Mouse (Mus musculus): Measurements from ENCODE around the gene Wdr35.
"Not testable (repeated sequence)": the region's sequence is repeated elsewhere in the genome, so short reads cannot be mapped to it uniquely, and the experiment has no call there.

Gene Wdr35

DNA sequence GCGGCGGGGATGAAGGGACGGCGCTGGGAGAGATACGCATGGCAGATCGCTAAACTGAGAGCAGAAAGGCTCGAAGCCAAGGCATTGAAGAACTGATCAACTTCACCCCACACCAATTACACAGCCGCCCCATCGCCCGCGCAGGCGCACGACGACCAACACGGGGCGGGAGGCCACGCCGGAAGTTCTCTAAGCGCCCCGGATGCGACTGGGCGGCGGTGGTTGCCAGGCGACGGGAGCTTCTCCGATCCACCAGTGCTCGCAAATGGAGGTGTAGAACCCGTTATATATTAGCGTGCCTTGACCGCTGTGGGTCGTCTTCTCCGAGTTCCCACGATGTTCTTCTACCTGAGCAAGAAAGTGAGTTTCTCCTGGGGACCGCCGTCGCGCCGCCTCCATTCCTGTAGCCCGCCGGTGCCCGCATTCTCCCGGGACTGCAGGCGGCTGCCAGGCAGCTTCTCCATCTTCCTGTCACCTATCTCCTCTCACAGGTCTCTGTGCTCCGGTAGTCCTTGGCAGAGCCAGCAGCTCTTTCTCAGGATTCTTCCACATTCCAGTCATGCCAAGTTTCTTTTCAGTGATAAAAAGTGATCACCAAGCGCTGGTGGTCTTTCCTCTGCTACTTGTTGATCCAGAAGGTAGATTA, at the start of gene Wdr35:
Gene Wdr35, plus strand, starts transcription at position 73 of the 646 bp plus-strand sequence.
- peak; percentile 98 for ATAC-seq (ENCODE audit: insufficient number of reproducible peaks, low FRiP score, low TSS enrichment)

DNA sequence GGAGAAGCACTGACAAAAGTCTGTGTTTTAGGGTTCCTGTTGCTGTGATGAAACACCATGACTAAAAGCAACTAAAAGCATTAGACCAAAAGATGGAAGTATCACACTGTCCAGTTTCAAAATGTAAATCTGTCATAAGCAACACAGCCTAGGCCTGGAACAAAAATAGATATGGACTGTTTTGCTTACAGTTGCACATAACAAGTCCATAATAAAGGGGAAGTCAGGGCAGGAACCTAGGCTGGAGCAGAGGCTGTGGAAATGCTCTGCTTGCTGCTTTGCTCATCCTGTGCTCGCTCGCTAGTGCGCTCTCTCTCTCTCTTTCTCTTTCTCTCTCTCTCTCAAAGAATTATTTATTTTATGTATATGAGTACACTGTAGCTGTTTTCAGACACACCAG, 46.0 kb upstream of the Wdr35 start:
- no peak for ATAC-seq (ENCODE audit: insufficient number of reproducible peaks, low FRiP score, low TSS enrichment)

DNA sequence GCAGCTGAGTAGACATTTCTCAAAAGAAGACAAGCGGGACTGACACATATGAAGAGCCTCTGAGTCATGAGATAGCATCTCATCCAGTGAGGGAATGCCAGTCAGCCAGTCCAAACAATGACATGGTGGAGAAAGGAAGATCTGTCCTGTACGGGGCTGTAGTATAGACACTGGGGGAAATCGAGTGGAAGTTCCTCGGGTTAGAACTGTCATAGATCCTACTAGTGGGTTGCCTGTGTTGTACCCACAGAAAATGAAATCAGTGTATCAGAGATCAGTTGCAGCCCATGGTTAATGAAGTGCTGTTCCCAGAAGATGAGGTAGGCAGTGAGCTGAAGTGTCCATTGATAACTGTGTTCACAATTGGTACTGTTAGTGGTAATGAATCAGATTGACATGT, 44.9 kb upstream of the Wdr35 start:
- no peak for ATAC-seq (ENCODE audit: insufficient number of reproducible peaks, low FRiP score, low TSS enrichment)

DNA sequence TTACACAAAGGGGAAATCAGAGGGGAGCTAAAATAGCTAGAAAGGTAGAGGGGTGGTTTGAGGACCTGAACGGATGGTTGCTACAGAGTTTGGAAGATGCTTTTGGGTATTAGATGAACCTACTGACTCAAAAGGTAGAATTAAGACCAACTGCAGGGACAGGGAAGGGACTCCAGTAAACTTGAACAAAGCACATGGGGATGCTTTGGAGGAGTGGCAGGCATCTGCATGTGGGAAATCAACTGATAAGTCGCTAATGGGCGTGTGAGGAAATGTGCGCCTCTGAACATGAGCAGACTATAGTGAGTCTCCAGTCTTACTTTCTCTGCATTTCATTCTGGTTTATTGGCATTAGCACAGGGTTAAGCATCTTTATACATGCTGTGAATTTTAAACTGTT, 42.6 kb upstream of the Wdr35 start:
- ATAC-seq (ENCODE audit: insufficient number of reproducible peaks, low FRiP score, low TSS enrichment) = no peak

DNA sequence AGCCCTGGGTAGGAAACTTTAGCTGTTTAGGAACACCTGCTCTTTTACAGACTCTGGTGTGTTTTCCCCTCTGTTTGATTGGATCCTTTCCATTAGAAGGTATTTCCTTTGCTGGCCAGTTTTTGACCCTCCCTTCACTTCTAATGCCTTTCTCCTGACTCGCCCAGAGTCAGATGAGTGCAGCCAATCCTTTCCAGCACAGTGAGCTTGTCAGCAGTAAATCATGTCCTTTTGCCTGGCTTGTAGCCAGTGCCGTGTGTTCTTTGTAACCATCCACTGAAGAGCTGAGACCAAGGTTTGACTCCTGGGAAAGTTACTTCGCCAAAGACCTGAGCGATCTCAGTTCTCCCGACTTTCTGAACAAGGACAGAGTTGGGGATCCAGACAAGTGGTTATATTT, 38.3 kb upstream of the Wdr35 start:
- ATAC-seq (ENCODE audit: insufficient number of reproducible peaks, low FRiP score, low TSS enrichment) = no peak

DNA sequence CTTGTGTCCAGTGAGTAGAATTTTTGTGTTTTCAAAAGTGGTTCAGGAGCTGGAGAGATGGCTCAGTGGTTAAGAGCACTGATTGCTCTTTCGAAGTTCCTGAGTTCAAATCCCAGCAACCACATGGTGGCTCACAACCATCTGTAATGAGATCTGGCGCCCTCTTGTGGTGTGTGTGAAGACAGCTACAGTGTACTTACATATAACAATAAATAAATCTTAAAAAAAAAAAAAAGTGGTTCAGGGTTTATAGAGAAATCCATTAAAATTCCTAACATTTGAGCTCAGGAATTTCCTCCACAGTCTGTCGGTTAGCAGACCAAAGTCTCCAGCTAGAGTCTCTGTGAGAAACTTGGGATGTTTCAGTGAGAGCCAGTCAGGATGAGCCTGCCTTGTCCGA, 37.5 kb upstream of the Wdr35 start:
- not testable (repeated sequence) for ATAC-seq (ENCODE audit: insufficient number of reproducible peaks, low FRiP score, low TSS enrichment)

DNA sequence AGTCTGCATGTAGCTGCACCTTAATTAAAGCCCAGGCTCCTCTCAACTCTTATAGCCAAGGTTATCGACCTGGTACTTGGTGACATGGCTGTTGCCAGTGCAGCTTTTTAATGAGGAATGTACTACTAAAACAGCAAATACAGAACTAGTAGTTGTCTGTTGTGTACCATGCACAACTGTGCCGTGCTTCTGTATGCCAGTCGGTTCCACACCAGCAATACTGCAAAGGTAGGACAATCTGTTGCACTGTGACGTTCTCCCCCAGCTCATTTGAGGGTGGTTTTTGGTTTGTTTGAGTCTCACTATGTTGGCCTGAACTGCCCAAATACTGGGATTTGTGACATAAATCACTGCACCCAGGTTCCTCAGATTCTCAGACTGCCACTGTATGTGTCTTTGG, 34.2 kb upstream of the Wdr35 start:
- no peak for ATAC-seq (ENCODE audit: insufficient number of reproducible peaks, low FRiP score, low TSS enrichment)

DNA sequence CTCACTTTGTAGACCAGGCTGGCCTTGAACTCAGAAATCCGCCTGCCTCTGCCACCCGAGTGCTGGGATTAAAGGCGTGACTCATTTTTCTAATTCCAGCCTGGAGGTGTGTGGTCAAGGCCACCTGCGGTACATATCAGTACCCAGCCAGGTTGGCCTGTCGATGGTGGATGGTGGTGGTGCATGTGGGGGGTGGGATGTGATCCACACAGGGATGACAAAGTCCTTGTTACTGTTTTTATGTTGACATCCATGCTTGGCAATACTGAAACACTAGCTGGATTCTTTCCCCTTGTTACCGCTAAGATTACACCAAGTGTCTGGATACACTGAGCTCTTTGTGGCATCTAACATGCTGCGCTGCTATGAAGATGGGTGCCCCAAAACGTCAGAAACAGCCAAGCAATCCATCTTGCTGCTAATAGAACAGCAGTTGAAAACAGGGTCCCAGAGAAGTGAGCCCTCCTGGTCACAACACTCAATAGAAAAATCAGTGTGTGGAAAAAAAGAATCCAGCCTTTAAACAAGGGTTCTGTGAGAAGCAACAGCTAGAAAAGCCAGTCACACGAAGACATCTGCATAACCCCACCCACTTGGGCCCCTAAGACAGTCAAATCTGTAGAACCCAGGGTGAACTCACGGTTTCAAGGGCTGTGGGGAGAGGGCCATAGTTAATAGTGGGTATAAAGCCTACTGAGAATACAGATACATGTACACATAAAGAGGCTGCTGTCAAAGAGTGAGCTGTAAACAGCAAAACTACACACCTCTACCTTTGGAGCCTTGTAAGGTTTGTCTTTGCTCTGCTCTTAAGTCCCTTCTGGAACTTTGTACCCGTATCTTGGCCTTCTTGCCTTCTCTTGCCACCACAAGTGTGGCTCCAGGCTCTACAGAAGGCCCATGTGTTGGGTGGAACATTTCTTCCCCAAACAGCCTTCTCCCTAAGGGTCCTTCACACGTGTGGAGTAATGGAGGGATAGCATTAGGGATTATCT, 33.4 kb upstream of the Wdr35 start:
- no peak for ATAC-seq (ENCODE audit: insufficient number of reproducible peaks, low FRiP score, low TSS enrichment)

DNA sequence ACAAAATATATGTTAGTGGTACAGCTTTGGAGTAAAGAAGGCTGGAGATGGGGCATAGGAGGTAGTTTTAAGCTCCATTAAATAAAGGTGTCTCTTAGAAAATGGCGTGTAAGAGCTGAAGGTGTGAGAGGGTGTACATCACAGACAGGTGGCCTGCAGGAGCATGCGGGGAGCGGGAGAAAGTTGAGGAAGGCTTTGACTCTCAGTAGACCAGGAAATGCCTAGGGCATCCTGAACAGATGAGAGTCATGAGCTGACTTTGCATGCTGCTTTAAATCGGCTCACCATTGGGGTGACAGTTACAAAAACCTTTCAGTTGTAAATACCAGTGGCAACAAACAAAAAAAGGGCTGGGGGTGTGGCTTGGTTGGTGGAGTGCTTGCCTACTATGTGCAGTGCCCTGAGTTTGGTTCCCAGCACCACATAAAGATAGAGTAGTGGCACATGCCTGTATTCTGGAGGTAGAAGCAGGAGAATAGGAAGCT, 32.5 kb upstream of the Wdr35 start:
- ATAC-seq (ENCODE audit: insufficient number of reproducible peaks, low FRiP score, low TSS enrichment) = no peak

DNA sequence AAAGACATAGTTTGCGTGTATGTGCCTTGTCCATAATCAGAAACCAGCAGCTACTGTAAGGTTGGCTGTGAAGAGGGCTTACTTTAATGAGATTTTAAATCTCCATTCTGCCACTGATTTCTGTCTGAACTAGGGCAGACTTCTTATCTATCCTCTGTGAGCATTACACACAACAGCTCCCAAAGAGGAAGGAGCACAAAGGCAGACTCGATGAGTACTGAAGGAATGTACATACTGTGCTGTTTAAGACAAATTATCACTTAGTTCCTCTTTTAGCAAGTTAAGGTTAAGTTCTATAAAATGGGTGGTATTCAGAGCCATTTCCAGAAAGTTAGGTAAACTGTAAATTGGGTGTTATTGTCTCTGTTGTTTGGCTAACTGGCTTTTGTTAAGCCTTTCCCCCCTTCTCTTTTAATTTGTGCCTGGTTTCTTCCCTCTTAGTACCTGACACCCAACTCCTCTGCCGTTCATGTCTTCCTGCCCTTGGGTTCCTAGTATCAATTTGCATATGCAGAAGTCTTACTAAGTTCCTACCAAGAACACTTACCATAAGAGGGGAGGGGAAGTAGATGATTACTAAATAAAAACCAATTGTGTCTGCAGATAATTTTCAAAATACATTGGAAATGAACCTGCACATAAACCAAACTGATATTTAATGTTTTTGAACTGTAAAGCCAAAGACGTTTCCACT, 31.8 kb upstream of the Wdr35 start:
- no peak for ATAC-seq (ENCODE audit: insufficient number of reproducible peaks, low FRiP score, low TSS enrichment)

DNA sequence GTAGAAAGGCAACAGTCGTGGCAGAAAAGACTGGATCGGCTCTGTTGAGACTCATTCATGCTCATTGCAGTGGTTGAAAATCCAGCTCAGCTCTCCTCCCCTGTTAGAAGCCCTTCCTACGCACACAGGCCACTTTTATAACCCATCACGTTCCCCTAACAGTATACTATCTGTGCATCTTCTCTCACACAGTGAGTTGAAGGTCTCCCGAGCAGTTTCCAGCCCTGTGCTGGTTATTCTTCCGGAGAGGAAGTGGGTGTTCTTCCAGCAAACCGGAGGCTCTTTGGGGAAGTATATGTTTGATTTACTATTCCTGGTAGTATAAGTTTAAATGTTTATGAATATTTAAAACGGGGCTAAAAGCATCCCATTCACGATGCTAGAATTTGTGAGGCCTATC, 26.5 kb upstream of the Wdr35 start:
- no peak for ATAC-seq (ENCODE audit: insufficient number of reproducible peaks, low FRiP score, low TSS enrichment)

DNA sequence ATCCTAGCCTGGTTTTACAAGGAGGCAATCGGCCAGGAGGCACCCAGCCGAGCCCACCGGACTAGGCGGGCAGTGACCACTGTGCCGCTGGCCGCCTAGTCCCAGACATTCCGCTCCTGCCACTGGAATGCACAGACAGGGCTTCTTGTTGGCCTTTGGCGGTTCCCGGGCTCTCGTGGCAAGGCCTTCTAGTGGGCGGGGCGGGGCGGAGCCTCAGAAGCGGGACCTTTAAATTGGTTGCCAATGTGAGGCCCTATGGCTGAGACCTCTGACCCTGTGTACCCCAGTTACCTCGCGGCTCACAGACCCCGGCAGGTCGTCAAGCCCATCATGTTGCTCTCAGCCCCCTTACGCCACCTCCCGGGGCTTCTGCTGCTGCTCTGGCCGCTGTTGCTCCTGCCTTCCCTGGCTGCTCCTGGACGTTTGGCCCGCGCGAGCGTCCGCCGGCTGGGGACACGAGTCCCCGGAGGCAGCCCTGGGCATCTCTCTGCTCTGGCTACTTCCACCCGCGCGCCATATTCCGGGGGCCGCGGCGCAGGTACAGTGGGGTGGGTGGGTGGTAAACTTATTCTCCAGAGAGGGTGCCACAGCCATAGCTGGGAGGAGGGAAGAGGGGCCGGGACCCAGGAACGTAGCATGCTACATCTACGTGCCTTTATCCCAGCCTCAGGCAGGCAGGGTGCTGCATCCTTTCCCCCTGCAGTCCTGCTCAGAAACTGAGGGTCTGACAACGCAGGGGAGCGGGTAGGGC, 25.8 kb upstream of the Wdr35 start, which contains the start of gene Matn3:
Gene Matn3, plus strand, starts transcription at position 216 of the 751 bp plus-strand sequence.
- peak; percentile 45; the same call in 1 of the 2 replicates for ATAC-seq (ENCODE audit: insufficient number of reproducible peaks, low FRiP score, low TSS enrichment)

DNA sequence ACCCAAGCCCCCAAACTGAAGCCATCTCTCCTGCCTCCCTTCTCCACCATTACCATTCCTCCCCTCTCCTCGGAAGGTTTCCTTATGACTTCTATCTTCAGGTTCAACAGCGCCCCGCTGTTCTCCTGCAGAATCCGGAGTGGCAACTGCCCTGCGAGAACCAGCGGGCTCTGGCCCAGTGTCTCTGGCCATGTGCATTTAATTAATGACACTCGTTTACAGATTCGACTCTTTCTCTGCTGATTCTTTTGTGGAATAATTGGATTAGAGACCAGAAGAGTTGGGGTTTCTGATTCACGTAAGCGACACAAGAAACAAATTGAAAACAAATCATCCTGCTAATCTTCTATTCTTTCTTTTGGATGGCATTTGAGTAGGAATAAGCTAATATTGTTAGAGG, 20.6 kb upstream of the Wdr35 start:
- no peak for ATAC-seq (ENCODE audit: insufficient number of reproducible peaks, low FRiP score, low TSS enrichment)

DNA sequence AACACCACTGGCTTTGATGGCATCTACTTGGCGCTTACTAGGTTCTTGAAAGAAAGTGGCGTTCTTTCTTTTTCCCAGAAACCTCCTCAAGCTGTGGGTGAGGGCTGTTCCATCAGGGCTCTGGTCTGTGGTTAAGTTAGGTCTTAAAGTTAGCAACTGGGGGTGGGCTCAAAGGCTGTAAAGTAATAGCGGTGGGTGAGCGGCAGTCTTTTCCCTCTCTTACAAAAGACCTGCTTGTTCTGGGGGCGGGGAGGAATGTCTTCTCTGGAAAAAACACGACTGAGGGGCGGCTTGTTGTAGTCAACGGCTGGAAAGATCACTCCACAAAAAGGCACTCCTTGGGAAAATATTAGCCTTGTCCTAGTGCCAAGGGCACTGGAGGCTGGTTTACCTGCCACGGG, 19.5 kb upstream of the Wdr35 start:
- ATAC-seq (ENCODE audit: insufficient number of reproducible peaks, low FRiP score, low TSS enrichment) = no peak

DNA sequence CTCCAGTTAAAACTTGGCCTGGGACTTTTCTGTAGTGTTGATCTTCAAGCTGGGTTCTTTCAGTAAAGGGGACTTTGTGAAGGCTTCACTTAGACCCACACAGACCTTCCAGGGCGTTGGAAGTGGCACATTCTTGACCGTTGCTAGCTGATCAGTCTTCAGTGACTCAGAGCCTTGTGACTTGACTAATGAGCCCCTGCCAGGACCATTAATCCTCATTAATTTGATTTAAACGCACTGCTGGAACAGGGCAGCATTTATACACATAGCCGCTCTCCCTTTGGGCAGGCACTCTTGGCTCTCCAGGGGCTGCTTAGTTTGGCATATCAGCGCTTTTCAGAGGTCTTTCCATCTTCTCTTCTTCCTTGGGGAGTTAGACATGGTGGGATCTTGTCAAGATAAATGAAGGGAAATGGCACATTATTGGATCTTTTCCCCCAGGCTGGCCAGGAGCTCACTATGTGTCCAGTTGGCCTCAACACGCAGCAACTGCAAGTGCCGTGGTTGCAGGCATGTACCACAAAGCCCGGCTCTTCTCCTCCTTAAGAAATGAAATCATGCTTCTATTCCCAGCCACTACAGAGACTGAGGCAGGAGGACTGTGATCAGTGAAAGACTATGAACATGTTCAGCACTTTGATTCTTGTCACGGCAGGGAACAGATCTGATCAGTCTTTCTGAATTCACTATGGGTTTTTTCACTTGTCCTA, 11.9 kb upstream of the Wdr35 start:
- ATAC-seq (ENCODE audit: insufficient number of reproducible peaks, low FRiP score, low TSS enrichment) = no peak

DNA sequence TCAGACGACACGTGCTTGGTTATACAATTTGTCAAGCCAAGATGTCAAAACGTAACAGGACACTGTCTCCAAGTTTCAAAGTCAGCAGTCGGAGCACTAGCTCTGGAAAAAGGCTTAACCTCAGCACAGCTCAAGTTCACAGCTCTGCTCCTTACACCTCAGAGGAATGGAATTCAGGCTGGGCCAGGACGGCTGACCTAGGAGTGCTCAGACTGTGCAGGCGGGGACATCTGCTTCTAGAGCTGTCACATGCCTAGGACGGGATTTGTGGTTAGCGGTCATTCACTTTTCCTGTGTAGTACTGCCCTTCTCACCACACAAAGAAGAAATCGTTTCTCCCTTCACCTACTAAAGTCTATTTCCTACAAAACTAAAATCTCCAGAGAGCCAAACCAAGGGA, 3.9 kb upstream of the Wdr35 start:
- ATAC-seq (ENCODE audit: insufficient number of reproducible peaks, low FRiP score, low TSS enrichment) = no peak

DNA sequence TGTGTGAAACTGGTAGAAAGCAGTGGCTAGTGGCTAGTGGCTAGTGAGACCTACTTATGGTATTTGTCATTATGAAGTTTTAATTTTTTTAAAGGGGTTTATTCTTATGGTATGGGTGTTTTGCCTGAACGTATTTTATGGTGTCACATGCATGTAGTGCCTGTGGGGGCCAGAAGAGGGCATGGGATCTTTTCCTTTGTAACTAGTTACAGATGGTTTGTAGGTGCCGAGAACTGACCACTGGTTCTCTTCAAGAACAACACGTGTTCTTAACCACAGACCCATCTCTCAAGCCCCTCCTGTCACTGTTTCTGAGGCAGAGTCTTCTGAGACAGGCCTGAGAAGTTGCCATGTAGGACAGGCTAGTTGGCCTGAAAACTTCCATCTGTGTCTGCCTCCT, 1.4 kb downstream of the Wdr35 start:
- ATAC-seq (ENCODE audit: insufficient number of reproducible peaks, low FRiP score, low TSS enrichment) = no peak

DNA sequence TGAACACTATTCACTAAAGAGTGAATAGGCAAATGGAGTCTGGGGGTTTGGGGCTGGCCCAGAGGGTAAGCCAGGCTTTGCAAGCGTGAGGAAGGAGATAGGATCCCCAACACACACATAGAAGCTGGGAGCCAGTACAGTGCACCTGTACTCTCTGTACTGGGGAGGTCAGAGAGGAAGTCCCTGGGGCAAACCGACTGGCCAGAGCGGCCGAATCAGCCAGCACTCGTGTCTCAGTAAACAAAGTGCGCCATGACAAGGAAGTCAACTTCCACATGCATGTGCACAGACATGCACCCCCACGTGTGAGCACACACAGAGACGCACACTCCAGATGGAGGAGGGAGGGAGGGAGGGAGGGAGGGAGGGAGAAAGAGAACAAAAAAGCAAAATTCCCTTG, 19.5 kb downstream of the Wdr35 start:
- ATAC-seq (ENCODE audit: insufficient number of reproducible peaks, low FRiP score, low TSS enrichment) = no peak

DNA sequence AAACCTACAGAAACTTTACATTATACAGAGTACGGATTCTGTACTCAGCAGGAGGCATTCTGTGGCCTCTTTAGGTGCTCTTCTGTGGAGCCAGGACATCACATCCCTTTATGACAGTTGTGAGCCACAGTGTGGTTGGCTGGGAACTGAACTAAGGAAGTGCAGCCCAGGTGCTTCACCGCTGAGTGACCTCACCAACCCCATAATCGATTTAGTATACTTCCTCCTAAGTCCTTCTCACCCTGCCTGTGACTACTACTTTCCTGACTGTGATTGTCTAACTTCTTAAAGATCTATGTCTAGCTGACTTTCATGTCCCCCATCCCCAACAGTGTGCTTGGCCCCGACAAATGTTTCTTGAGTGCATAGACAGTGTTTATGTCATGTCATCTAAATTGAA, 24.6 kb downstream of the Wdr35 start:
- ATAC-seq (ENCODE audit: insufficient number of reproducible peaks, low FRiP score, low TSS enrichment) = no peak
